Mouse (Mus musculus) left cerebral cortex, postnatal 25 days (tissue): ENCODE measurements around the gene Pank1. TPM values are rescaled to one million over a fixed set of nuclear protein-coding genes. Genes with fewer than 3 reads are reported as not detected.

Source experiments
- DNase-seq, 2 experiments: peaks; one replicate each; pipeline ENCODE4 v3.0.0; 2022; ENCODE audit warnings: low spot score in 2 of 2, mixed read lengths in 1 of 2
- intact Hi-C: fragments of 180-260 bp; cut with DNase I; formaldehyde crosslinking; loops from one replicate; pipeline ENCODE4 v1.15.1; 2025
- microRNA-seq, 2 experiments: library from miRNA; unstranded; fragments of <30 nt; microRNA quantifications; one replicate each; pipeline ENCODE4 v1.2.0; 2022
- total RNA-seq, 2 experiments: library from RNA; stranded (reverse); gene quantifications; 2 replicates each; pipeline ENCODE4 v1.2.3; 2021

Gene Pank1
- total RNA-seq, 2 experiments from 2014 or later = 21.5 to 24.0 TPM

DNA sequence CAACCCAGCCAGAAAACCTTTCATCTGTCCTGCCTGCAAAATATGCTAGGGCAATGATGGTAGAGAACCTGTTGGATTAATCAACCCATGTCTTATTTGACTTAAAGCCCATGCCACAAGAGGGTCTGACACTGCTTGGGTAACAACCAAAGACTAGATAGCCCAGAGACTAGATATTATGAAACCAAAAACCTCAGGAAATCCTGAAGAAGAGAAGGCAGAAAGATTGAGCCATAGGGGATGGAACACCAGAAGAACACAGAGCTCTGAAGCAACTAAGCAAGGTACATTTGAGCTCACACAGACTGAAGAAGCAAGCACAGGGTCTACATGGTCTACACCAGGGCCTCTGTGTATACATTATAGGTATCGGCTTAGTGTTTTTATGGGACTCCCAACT lies 100.3 kb downstream of the Pank1 start:
- DNase-seq = no peak
- intact Hi-C loops = loop anchor here (10.0 kb wide), 1 partner anchor 444 kb away; no protein-coding TSS in a partner anchor

DNA sequence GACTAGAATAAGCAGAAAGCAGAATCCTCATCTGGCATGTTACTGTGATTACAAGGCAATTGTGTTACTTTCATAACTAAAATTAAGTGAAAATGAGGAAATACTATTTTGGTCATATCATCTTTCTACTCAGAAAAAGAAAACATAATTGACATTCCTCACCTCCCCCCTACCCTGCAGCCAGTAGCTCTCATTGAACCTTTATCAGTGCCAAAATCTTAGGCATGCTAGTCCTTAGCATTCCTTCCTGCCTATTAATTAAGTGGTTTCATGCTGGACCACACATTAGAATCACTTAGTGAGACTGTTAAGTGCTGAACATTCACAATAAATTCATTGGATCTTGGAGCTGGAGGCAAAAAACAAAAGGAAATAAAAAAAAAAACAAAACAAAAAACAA lies 101.2 kb downstream of the Pank1 start:
- DNase-seq = no peak
- intact Hi-C loops = loop anchor here (10.0 kb wide), 1 partner anchor 443 kb away; no protein-coding TSS in a partner anchor

DNA sequence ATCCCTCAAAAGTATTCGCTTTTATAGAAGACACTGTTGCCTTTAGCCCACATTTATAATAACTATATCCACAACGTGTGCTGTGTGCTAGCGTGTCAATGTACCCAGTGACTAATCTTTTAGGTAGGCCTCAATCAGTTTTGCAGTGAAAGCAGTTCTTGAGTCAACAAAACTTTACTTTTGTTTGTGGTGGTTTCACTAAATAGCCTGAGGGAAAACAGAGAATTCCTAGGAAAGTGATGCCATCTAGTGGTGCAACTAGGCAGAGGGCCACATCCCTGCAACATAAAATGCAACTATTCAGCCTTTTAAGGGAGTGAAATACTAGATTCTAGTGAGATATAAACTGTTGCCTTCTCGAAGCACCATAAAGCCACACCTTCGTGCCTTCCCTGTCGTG lies 106.5 kb downstream of the Pank1 start:
- intact Hi-C loops = loop anchor here (1.0 to 10.0 kb wide), 4 partner anchors 85 to 438 kb away; partner anchors contain the start of gene Ifit2
- peak; percentile 57 to 60 for DNase-seq

GRCm38 (mm10) chr19:34770764-34771163 lies 108.5 kb downstream of the Pank1 start:
- intact Hi-C loops = loop anchor here (5.0 to 10.0 kb wide), 3 partner anchors 83 to 436 kb away; partner anchors contain the start of gene Ifit2
- no peak for DNase-seq

DNA sequence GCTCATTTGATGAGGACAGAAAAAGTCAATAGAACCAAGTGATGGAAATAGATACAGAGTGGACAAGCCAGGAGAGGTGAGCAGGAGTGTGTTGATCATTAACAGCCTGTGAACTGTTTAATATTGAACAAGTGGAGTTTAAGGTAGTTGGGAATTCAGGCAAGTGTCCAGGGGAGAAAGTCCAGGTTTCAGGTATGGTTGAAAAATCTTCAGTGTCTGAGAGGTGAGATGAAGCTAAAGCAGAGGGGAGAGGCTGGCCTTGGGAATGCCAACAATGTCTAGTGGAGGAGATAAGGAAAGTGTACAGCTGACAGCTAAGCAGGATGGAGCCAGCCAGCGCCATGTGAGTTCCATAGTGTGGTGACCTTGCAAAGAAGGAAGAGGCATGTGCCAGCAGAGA lies 120.5 kb downstream of the Pank1 start:
- intact Hi-C loops = no loop called here

More for the DNA sequence above, 120.5 kb downstream of the Pank1 start:
- DNase-seq = no peak

Small RNA genes within 50 kb of the gene (microRNA-seq; reads per million reads assigned to microRNA genes)
- 2,925 to 3,001 reads per million in 2 experiments for gene Mir107

Other genes with a start within 250 kb of the Pank1 start
- gene Ifit1bl2, start 238.7 kb downstream of the Pank1 start, total RNA-seq = under 1 TPM; 0.46 to 0.60 TPM
- gene Ifit1, start 238.6 kb downstream of the Pank1 start, total RNA-seq = under 1 TPM; 0.69 to 0.73 TPM
- gene Slc16a12, start 132.2 kb downstream of the Pank1 start, total RNA-seq = 1 to 10 TPM; 3.0 to 3.8 TPM
- 1 to 10 TPM in 1 of 2 experiments, under 1 TPM in 1; 0.85 to 1.6 TPM for gene Kif20b, start 42.9 kb upstream of the Pank1 start, total RNA-seq